Mouse (Mus musculus) gastrocnemius, adult 18-20 months (tissue): ENCODE measurements around the gene Ppp4r1. TPM values are rescaled to one million over a fixed set of nuclear protein-coding genes. Genes with fewer than 3 reads are reported as not detected.

ENCODE experiments used
- DNase-seq: peaks from one replicate; pipeline ENCODE4 v3.0.0; 2021; ENCODE audit warnings: low spot score
- total RNA-seq, 2 experiments: library from RNA; stranded (reverse); gene quantifications; 2 replicates each; pipeline ENCODE4 v1.2.3; 2021

Gene Ppp4r1
- total RNA-seq, 2 experiments from 2014 or later: 20.7 to 22.6 TPM

DNA sequence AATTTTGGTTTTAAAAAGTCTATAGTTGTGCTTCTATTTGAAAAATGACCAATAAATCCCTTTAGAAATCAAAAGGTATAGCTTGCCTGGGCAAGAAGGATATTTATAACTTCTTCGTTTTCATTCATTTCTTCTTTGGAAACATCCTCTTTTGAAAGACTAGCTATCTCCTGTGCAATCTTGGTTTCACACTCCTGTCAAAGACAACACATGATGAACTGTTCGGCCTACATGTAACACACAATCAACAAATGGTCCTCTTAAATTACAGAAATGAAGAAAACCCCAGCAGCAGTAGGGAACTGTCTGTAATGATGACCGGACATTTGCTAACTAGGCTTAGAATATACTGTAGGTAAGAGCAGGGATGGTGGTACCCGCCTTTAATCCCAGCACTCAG, 71.6 kb downstream of the Ppp4r1 start:
- no peak for DNase-seq

GRCm38 (mm10) chr17:65857617-65858016, 75.2 kb downstream of the Ppp4r1 start:
- no peak for DNase-seq

- DNase-seq: peak; percentile 41
Measured at GRCm38 (mm10) chr17:65862579-65862978, 80.2 kb downstream of the Ppp4r1 start.

DNA sequence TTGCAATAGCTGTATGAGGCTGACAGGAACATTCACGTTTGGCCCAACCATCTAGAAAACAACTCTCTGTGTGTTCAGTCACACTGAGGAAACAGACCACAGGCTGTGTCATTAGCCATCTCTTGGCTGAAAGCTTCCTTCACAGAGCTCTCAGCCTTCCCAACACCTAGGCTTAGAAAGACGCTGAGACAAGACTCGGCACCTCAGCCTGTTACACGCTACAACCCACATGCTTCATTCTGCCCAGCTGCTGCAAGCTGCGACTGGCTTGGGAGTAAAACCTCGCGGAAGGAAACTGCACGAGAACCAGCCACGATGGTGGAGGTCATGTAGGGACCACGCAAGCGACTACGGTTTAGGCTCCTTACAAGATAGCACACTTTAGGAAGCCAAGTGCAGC, 81.5 kb downstream of the Ppp4r1 start:
- DNase-seq: no peak

GRCm38 (mm10) chr17:65864742-65865141, 82.4 kb downstream of the Ppp4r1 start:
- peak; percentile 43 for DNase-seq

GRCm38 (mm10) chr17:65865265-65865664, 82.9 kb downstream of the Ppp4r1 start:
- DNase-seq: no peak

GRCm38 (mm10) chr17:65866201-65866600, 83.8 kb downstream of the Ppp4r1 start:
- DNase-seq: no peak

- DNase-seq: no peak
Measured at GRCm38 (mm10) chr17:65867996-65868395, 85.6 kb downstream of the Ppp4r1 start.

- no peak for DNase-seq
Measured at GRCm38 (mm10) chr17:65869720-65870119, 87.3 kb downstream of the Ppp4r1 start.

DNA sequence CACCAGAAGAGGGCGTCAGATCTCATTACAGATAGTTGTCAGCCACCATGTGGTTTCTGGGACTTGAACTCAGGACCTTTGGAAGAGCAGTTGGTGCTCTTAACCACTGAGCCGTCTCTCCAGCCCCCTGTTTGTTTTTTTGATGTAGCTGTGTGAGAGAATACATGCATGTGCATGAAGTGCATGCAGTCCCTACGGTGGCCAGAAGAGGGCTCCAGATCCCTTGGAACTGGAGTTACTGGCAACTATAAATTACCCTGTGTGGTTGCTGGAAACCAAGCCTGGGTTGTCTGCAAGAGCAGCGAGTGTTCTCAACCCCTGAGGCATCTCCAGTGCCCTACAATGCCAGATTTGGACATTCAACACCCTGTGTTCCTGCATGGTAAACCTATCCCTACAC, 87.8 kb downstream of the Ppp4r1 start:
- peak; percentile 86 for DNase-seq

GRCm38 (mm10) chr17:65871641-65872041, 89.3 kb downstream of the Ppp4r1 start:
- DNase-seq: no peak

DNA sequence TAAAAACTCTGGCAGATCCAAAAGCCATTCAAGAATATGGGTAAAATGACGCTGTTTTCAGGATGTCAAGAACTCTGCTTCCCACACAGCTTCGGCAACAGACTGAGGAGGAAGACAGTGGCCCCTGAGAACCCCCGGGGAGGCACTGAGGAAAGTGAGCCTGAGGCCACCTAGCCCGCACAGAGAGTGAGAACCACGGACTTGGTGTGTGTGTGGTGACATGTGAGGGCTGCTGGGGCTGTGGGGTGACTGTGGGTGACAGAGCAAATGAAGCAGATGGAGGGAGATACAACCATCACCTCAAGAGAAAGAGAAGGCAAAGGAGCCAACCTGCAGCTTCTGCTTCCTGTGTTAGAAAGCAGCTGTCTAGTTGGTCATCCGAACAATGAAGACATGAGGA, 89.7 kb downstream of the Ppp4r1 start:
- DNase-seq: no peak

- no peak for DNase-seq
Measured at GRCm38 (mm10) chr17:65872652-65873051, 90.3 kb downstream of the Ppp4r1 start.

DNA sequence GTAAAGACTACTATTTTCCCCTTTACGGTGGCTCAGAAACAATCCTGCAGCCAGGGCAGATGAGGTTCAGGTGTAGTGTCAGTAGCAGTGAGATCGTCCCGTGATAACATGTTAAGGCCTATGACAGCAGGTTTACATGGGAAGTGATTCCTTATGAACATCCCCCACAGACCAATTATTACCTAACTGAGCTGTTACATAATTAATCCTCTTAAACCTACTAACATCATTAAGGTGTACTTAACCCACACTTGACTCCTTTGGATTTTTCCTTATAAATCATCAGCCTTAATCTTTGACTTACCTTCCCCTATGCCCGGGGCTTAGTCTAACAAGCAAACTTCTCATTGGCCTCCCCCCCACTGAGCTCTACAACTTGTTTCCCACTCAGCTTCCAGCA, 90.8 kb downstream of the Ppp4r1 start:
- no peak for DNase-seq

DNA sequence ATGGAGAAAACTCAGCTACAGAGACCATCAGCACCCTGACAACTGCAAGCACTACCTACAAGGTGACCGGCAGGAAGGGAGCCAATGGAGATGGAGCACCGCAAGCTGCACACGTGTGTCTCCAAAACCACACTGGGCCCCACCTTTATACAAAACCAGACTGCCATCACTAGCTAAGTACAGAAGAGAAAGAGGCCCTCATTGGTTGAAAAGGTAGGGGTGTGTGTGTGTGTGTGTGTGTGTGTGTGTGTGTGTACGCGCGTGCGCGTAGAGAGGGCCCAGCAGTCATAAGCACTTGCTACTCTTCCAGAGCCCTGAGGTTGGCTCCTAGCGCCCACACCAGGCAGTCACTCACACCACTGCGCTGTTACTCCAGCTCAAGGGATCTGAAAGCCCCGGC, 91.5 kb downstream of the Ppp4r1 start:
- no peak for DNase-seq

DNA sequence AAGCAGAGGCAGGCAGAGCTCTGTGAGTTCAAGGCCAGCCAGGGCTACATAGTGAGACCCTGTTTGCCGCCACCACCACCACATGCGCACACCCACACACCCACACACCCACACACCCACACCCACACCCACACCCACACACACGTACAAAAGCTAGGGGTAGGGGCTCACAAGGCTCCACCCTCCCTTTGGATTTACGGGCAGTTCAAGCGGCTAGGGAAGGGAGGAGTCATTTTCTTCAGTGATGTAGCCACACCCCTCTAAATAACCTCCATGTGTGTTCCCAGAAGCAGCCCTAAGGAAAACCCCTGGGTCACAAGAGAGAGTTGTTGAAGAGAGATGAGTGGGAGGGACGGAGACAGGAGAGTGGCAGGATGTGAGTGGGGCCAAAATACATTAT, 94.7 kb downstream of the Ppp4r1 start:
- no peak for DNase-seq

DNA sequence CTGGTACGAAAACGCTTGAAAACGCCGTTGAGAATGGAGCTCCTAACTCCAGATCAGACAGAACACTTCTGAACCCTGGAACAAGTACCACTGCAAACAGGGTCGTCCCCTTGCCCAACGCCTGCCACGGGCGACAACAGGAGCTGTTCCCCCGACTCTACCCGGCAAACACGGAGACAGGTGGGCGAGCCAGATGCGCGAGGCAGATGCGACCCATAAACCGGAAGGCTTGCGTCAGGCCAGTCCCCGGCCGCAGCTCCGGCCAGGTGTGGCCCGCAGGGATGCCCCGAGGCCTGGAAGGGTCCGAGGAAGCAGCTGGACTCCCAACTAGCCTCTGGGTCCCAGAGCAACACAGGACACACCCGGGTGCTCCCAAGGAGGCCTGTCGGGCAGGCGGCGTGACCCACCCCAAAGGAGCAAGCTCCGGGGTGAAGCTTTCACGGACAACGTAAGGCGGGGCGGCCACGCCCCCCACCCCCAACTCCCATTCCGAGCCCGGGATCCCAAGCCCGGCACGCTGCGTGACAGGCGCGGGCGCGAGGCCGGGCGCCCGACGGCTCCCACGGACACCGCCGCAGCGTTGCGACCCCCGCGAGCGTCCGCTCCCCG, 101.8 kb downstream of the Ppp4r1 start:
- peak; percentile 36 for DNase-seq

- peak; percentile 99 for DNase-seq
Measured at GRCm38 (mm10) chr17:65884691-65885397, 102.5 kb downstream of the Ppp4r1 start.

- no peak for DNase-seq
Measured at GRCm38 (mm10) chr17:65885398-65885696, 103.0 kb downstream of the Ppp4r1 start.

DNA sequence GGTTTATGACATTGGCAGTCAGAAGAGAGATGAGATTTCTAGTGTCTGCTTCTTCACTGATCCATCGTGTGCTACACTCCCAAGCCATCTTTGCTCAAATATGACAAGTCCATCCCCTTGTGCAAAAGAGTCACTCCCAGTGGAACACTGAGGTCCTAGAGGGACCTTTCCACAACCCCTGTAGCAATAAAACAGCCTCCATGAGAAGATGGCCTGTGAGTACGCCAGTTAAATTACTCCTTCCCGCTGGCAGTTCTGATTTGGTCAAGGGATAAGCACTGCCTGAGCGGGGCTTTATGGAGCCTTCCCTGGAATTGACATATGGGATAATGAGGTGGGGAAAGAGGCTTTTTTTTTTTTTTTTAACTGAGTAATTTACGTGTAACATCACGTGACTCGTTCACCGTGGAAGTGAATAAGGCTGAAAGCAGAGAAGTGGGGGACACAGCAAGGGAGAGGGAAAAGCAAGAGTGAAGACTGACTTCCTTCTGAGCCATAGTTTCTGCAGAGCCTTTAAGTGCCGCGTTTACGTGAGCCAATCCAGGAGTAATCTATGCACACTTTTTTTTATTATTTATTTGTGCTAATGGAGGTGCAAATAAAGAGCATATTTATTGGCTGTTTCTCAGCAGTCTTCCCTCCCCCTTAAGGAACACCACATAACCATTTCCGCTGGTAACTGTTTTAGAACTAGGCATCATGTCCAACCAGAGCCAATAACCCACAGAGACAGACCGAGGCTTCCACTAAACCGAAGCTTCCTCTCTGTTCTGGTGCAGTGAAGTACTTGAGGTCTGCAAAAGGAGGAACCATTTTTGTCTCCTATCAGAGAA, 103.5 kb downstream of the Ppp4r1 start, which contains the start of gene Ralbp1:
Gene Ralbp1 (minus strand): TSS at position 102 of the 833 bp plus-strand sequence.
- DNase-seq: peak; percentile 22

- DNase-seq: peak; percentile 24
Measured at GRCm38 (mm10) chr17:65886571-65886970, 104.2 kb downstream of the Ppp4r1 start.

- no peak for DNase-seq
Measured at GRCm38 (mm10) chr17:65889476-65889875, 107.1 kb downstream of the Ppp4r1 start.
